Mouse (Mus musculus) heart, embryonic 13.5 days (tissue): ENCODE measurements around the gene Zfp36l1. TPM values are rescaled to one million over a fixed set of nuclear protein-coding genes. Genes with fewer than 3 reads are reported as not detected.

Experiments used
- ATAC-seq: fragments of 200-750 bp; cut with Nextera tagmentation; 2 replicates; pipeline ENCODE4 v1.8.0; 2017; ENCODE audit warnings: moderate TSS enrichment; ENCODE audit not compliant: insufficient number of reproducible peaks, low FRiP score, low TSS enrichment; ENCODE audit errors: extremely low read depth
- H3K27ac ChIP-seq: fragments of 300-500 bp; sonication (generic); replicated peaks from 2 replicates; pipeline ENCODE4 v1.5.1; 2015; ENCODE audit warnings: moderate library complexity, mild to moderate bottlenecking, inconsistent platforms
- H3K27me3 ChIP-seq: fragments of 300-500 bp; sonication (generic); replicated peaks from 2 replicates; pipeline ENCODE4 v1.6.1; 2015; ENCODE audit warnings: mild to moderate bottlenecking, inconsistent platforms
- H3K36me3 ChIP-seq: fragments of 300-500 bp; sonication (generic); 2 replicates; pipeline ENCODE4 v1.6.1; 2015; ENCODE audit warnings: mild to moderate bottlenecking, inconsistent platforms
- H3K4me1 ChIP-seq: fragments of 300-500 bp; sonication (generic); 2 replicates; pipeline ENCODE4 v1.6.1; 2015; ENCODE audit warnings: inconsistent platforms
- H3K4me2 ChIP-seq: fragments of 300-500 bp; sonication (generic); 2 replicates; pipeline ENCODE4 v1.6.1; 2015; ENCODE audit warnings: inconsistent platforms, mild to moderate bottlenecking, moderate library complexity
- H3K4me3 ChIP-seq: fragments of 300-500 bp; sonication (generic); 2 replicates; pipeline ENCODE4 v1.5.1; 2015; ENCODE audit warnings: moderate library complexity, mild to moderate bottlenecking, inconsistent platforms
- H3K9ac ChIP-seq: fragments of 300-500 bp; sonication (generic); 2 replicates; pipeline ENCODE4 v1.6.1; 2015; ENCODE audit warnings: inconsistent platforms, mild to moderate bottlenecking, moderate library complexity
- H3K9me3 ChIP-seq: fragments of 300-500 bp; sonication (generic); 2 replicates; pipeline ENCODE4 v1.6.1; 2016; ENCODE audit warnings: inconsistent platforms
- WGBS: fragments of 180-500 bp; shearing (Covaris S2); methylation state at CpG from one replicate; pipeline ENCODE4 v1.1.7; 2015; ENCODE audit warnings: mixed read lengths; 5-methylcytosine and 5-hydroxymethylcytosine counted together
- polyA plus RNA-seq: library from polyadenylated mRNA; unstranded; fragments of >200 nt; fragmentation: Nextera tagmentation; extraction: Ambion mirVana; gene quantifications from 2 replicates; pipeline ENCODE4 v1.2.1, GENCODE M21; 2015

The Zfp36l1 gene
- polyA plus RNA-seq, 1 experiment from 2014 or later = 96.2 TPM

GRCm38 (mm10) chr12:80063402-80064150 is 49.2 kb downstream of the Zfp36l1 start:
- Histone ChIP-seq H3K27me3 (no peaks in the 10 kb centered on the region), H3K9me3 (no peaks in the 10 kb centered on the region), H3K4me3 (no peak overlapping the region), H3K9ac (no peak overlapping the region), H3K27ac (peak overlapping the region; percentile 18), H3K36me3 (no peaks in the 10 kb centered on the region), H3K4me2 (no peak overlapping the region), H3K4me1 (peaks cover 58% of the 10 kb centered on the region)
- 45% methylated on average over 7 of the region's 7 CpGs for WGBS
- no peak for ATAC-seq

- Histone ChIP-seq H3K4me1 (peaks cover 58% of the 10 kb centered on the region), H3K36me3 (no peaks in the 10 kb centered on the region), H3K9me3 (no peaks in the 10 kb centered on the region), H3K4me2 (peak overlapping the region; percentile 18), H3K27me3 (no peaks in the 10 kb centered on the region), H3K4me3 (no peak overlapping the region), H3K9ac (peak overlapping the region; percentile 68), H3K27ac (peak overlapping the region; percentile 92)
- ATAC-seq = no peak
- WGBS = 18% methylated on average over 6 of the region's 6 CpGs
Observed at GRCm38 (mm10) chr12:80062410-80063401, 50.1 kb downstream of the Zfp36l1 start.

GRCm38 (mm10) chr12:80061810-80062209 is 51.0 kb downstream of the Zfp36l1 start:
- Histone ChIP-seq H3K36me3 (no peaks in the 10 kb centered on the region), H3K27me3 (no peaks in the 10 kb centered on the region), H3K27ac (peak overlapping the region; percentile 92), H3K4me2 (peak overlapping the region; percentile 18; the same call in 1 of the 2 replicates), H3K4me3 (no peak overlapping the region), H3K9me3 (no peaks in the 10 kb centered on the region), H3K9ac (peak overlapping the region; percentile 17; the same call in 1 of the 2 replicates), H3K4me1 (peaks cover 58% of the 10 kb centered on the region)
- ATAC-seq = peak; percentile 69
- 8% methylated on average over 5 of the region's 5 CpGs for WGBS

- Histone ChIP-seq H3K9ac (0 out of 2 replicates have a peak overlapping the region, but pooled peaks have one; percentile 41), H3K4me2 (no peak overlapping the region), H3K36me3 (no peaks in the 10 kb centered on the region), H3K4me1 (peaks cover 58% of the 10 kb centered on the region), H3K27ac (peak overlapping the region; percentile 92), H3K4me3 (no peak overlapping the region), H3K27me3 (no peaks in the 10 kb centered on the region), H3K9me3 (no peaks in the 10 kb centered on the region)
- ATAC-seq = no peak
- WGBS = 14% methylated on average over 1 of the region's 1 CpGs
Observed at GRCm38 (mm10) chr12:80060809-80061208, 52.0 kb downstream of the Zfp36l1 start.

- H3K9me3 ChIP-seq = no peaks in the 10 kb centered on the region
- H3K9ac ChIP-seq = 0 out of 2 replicates have a peak overlapping the region, but pooled peaks have one; percentile 41
- no peak for ATAC-seq
- no peaks in the 10 kb centered on the region for H3K36me3 ChIP-seq
- 56% methylated on average over 9 of the region's 9 CpGs for WGBS
- no peaks in the 10 kb centered on the region for H3K27me3 ChIP-seq
- peak overlapping the region; percentile 92; the same call in 1 of the 2 replicates for H3K27ac ChIP-seq
- H3K4me1 ChIP-seq = peaks cover 58% of the 10 kb centered on the region
- H3K4me3 ChIP-seq = no peak overlapping the region
- no peak overlapping the region for H3K4me2 ChIP-seq
Observed at GRCm38 (mm10) chr12:80060338-80060737, 52.5 kb downstream of the Zfp36l1 start.

GRCm38 (mm10) chr12:80059773-80060328 is 53.0 kb downstream of the Zfp36l1 start:
- Histone ChIP-seq H3K9me3 (no peaks in the 10 kb centered on the region), H3K4me3 (no peak overlapping the region), H3K4me2 (no peak overlapping the region), H3K27ac (peak overlapping the region; percentile 92; the same call in 1 of the 2 replicates), H3K27me3 (no peaks in the 10 kb centered on the region), H3K4me1 (peaks cover 56% of the 10 kb centered on the region), H3K36me3 (no peaks in the 10 kb centered on the region), H3K9ac (0 out of 2 replicates have a peak overlapping the region, but pooled peaks have one; percentile 41)
- WGBS = 63% methylated on average over 5 of the region's 5 CpGs
- ATAC-seq = no peak

Other genes with a start within 250 kb of the Zfp36l1 start
- 39.5 and 40.4 TPM in 2 replicates for gene Actn1, start 147.4 kb upstream of the Zfp36l1 start, polyA plus RNA-seq